Comparison of ENCODE assay signal across 8 mouse cellular contexts in the genomic region with DNA sequence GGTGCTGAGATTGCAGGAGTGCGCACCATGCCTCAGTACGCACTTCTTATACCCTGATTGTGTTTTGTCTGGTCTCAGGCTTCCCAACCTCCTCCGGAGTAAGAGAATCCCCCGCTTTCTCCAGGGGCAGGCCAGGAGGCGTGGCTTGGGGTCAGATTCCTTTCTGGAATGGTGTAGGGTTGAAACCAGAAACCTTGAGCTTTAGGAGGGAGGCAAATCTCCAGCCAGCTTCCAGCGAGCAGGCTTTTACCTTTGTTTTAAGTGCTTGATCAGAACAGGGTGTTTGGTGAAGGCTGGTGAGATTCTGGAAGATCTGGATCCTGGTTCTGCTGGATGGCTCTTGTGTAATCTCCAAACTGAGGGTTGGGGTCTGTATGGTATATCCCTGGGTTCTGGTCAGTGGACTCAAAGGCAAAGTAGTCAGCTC. TPM values are rescaled to one million over a fixed set of nuclear protein-coding genes. Genes with fewer than 3 reads are reported as not detected.
A peak's percentile ranks its signal among the peaks of the same experiment; 100 is the strongest.
DNase-seq lines count a peak whose midpoint lies in the region; ATAC-seq lines count a peak whose summit lies in the region.

No protein-coding gene starts in this region.

- H3K4me1 ChIP-seq in heart, embryonic 11.5 days (ENCODE audit: control insufficient read depth, insufficient read depth, low read length): peaks cover 17% of the 10 kb centered on the region
- peaks cover 34% of the 10 kb centered on the region for H3K4me1 ChIP-seq in hindbrain, embryonic 13.5 days (replicated peaks)
- peaks cover 13% of the 10 kb centered on the region for H3K4me1 ChIP-seq in midbrain, embryonic 11.5 days (ENCODE audit: control insufficient read depth, insufficient read depth, low read length)

- peak overlapping the region; percentile 56 for H3K4me2 ChIP-seq in heart, embryonic 11.5 days
- H3K4me2 ChIP-seq in hindbrain, embryonic 13.5 days: peak overlapping the region; percentile 19; the same call in 1 of the 2 replicates
- H3K4me2 ChIP-seq in midbrain, embryonic 11.5 days: no peak overlapping the region

- ATAC-seq in heart, embryonic 11.5 days (replicated peaks; ENCODE audit: insufficient number of reproducible peaks, low FRiP score, low TSS enrichment): peak; percentile 58; the same call in 1 of the 2 replicates
- no peak for ATAC-seq in hindbrain, embryonic 13.5 days (ENCODE audit: low FRiP score)
- ATAC-seq in midbrain, embryonic 11.5 days (ENCODE audit: low FRiP score): peak; percentile 36; the same call in 1 of the 2 replicates

- no peaks in the 10 kb centered on the region for H3K36me3 ChIP-seq in heart, embryonic 11.5 days (ENCODE audit: control insufficient read depth, insufficient read depth, low read length)
- H3K36me3 ChIP-seq in hindbrain, embryonic 13.5 days: peaks cover 7% of the 10 kb centered on the region
- H3K36me3 ChIP-seq in midbrain, embryonic 11.5 days (ENCODE audit: control insufficient read depth, insufficient read depth, low read length): no peaks in the 10 kb centered on the region

- H3K9ac ChIP-seq in heart, embryonic 11.5 days (ENCODE audit: low read depth, low read length): peak overlapping the region; percentile 43; the same call in 1 of the 2 replicates
- peak overlapping the region; percentile 3; the same call in 1 of the 2 replicates for H3K9ac ChIP-seq in hindbrain, embryonic 13.5 days
- peak overlapping the region; percentile 24; the same call in 1 of the 2 replicates for H3K9ac ChIP-seq in midbrain, embryonic 11.5 days (ENCODE audit: low read length)

- DNase-seq in heart, adult 9 months (ENCODE audit: low spot score in 2 of 2): no peak
- DNase-seq in embryo, embryonic 10.5 days (ENCODE audit: low spot score): peak; percentile 93
- DNase-seq in midbrain, embryonic 11.5 days (ENCODE audit: low spot score, missing footprints): peak; percentile 91
- DNase-seq in right cerebral cortex, postnatal 25 days: no peak
- DNase-seq in spleen, adult 12 weeks (ENCODE audit: low spot score): no peak
- DNase-seq in frontal cortex, adult 2 months (ENCODE audit: extremely low spot score in 1 of 2, low spot score in 1 of 2): no peak

- H3K9me3 ChIP-seq in heart, embryonic 11.5 days (replicated peaks; ENCODE audit: control insufficient read depth, low read length): no peaks in the 10 kb centered on the region
- H3K9me3 ChIP-seq in hindbrain, embryonic 13.5 days: no peaks in the 10 kb centered on the region
- no peaks in the 10 kb centered on the region for H3K9me3 ChIP-seq in midbrain, embryonic 11.5 days (ENCODE audit: control insufficient read depth, low read length)

- no peaks in the 10 kb centered on the region for H3K27me3 ChIP-seq in heart, embryonic 11.5 days (ENCODE audit: control insufficient read depth, insufficient read depth, low read length)
- no peaks in the 10 kb centered on the region for H3K27me3 ChIP-seq in hindbrain, embryonic 13.5 days
- no peaks in the 10 kb centered on the region for H3K27me3 ChIP-seq in midbrain, embryonic 11.5 days (ENCODE audit: control insufficient read depth, insufficient read depth, low read length)

- peak overlapping the region; percentile 10; the same call in 1 of the 2 replicates for H3K4me3 ChIP-seq in heart, embryonic 11.5 days (ENCODE audit: low read depth, low read length)
- H3K4me3 ChIP-seq in hindbrain, embryonic 13.5 days: no peak overlapping the region
- H3K4me3 ChIP-seq in midbrain, embryonic 11.5 days (ENCODE audit: low read depth, low read length): no peak overlapping the region

- peak overlapping the region; percentile 70 for H3K27ac ChIP-seq in heart, embryonic 11.5 days (ENCODE audit: low read depth, low read length)
- H3K27ac ChIP-seq in hindbrain, embryonic 13.5 days: peak overlapping the region; percentile 61
- H3K27ac ChIP-seq in midbrain, embryonic 11.5 days (ENCODE audit: low read depth, low read length): peak overlapping the region; percentile 63

- WGBS in heart, embryonic 11.5 days (ENCODE audit: insufficient replicate concordance): 7% methylated on average over 6 of the region's 6 CpGs
- 6% methylated on average over 6 of the region's 6 CpGs for WGBS in hindbrain, embryonic 13.5 days
- 7% methylated on average over 6 of the region's 6 CpGs for WGBS in midbrain, embryonic 11.5 days

RNA-seq across cellular contexts. Expression of a gene that starts 5.1 kb away (rescaled TPM):
- polyA plus RNA-seq in heart, embryonic 11.5 days (2014; fragmentation: Nextera tagmentation; extraction: Ambion mirVana): 6.2 and 6.9 TPM in 2 replicates
- polyA plus RNA-seq in hindbrain, embryonic 13.5 days (2015; fragmentation: Nextera tagmentation; extraction: Ambion mirVana): 18.7 and 20.4 TPM in 2 replicates
- polyA plus RNA-seq in midbrain, embryonic 11.5 days (2014; fragmentation: Nextera tagmentation; extraction: Ambion mirVana): 9.1 and 10.3 TPM in 2 replicates
- 65.2 and 67.0 TPM in 2 replicates for polyA plus RNA-seq in frontal cortex, adult 2 months (2012; rRNA removed)

RNA-seq across cellular contexts. Expression of a gene that starts 16.2 kb away (rescaled TPM):
- polyA plus RNA-seq in heart, embryonic 11.5 days (2014; fragmentation: Nextera tagmentation; extraction: Ambion mirVana): 0.17 and 0.25 TPM in 2 replicates
- polyA plus RNA-seq in hindbrain, embryonic 13.5 days (2015; fragmentation: Nextera tagmentation; extraction: Ambion mirVana): 49.5 and 50.6 TPM in 2 replicates
- polyA plus RNA-seq in midbrain, embryonic 11.5 days (2014; fragmentation: Nextera tagmentation; extraction: Ambion mirVana): 7.2 and 7.7 TPM in 2 replicates
- 74.6 and 90.4 TPM in 2 replicates for polyA plus RNA-seq in frontal cortex, adult 2 months (2012; rRNA removed)

RNA-seq across cellular contexts. Expression of a gene that starts 20.9 kb away (rescaled TPM):
- 0.54 and 0.63 TPM in 2 replicates for polyA plus RNA-seq in heart, embryonic 11.5 days (2014; fragmentation: Nextera tagmentation; extraction: Ambion mirVana)
- polyA plus RNA-seq in hindbrain, embryonic 13.5 days (2015; fragmentation: Nextera tagmentation; extraction: Ambion mirVana): 2.3 TPM in 2 replicates
- polyA plus RNA-seq in midbrain, embryonic 11.5 days (2014; fragmentation: Nextera tagmentation; extraction: Ambion mirVana): 1.1 and 1.2 TPM in 2 replicates
- polyA plus RNA-seq in frontal cortex, adult 2 months (2012; rRNA removed): 0.17 and 0.28 TPM in 2 replicates

RNA-seq across cellular contexts. Expression of a gene that starts 24.3 kb away (rescaled TPM):
- polyA plus RNA-seq in heart, embryonic 11.5 days (2014; fragmentation: Nextera tagmentation; extraction: Ambion mirVana): 141 and 158 TPM in 2 replicates
- 619 and 632 TPM in 2 replicates for polyA plus RNA-seq in hindbrain, embryonic 13.5 days (2015; fragmentation: Nextera tagmentation; extraction: Ambion mirVana)
- polyA plus RNA-seq in midbrain, embryonic 11.5 days (2014; fragmentation: Nextera tagmentation; extraction: Ambion mirVana): 306 and 332 TPM in 2 replicates
- polyA plus RNA-seq in frontal cortex, adult 2 months (2012; rRNA removed): 33.5 and 43.0 TPM in 2 replicates

RNA-seq across cellular contexts. Expression of a gene that starts 47.5 kb away (rescaled TPM):
- polyA plus RNA-seq in heart, embryonic 11.5 days (2014; fragmentation: Nextera tagmentation; extraction: Ambion mirVana): not detected in 2 replicates
- not detected in 2 replicates for polyA plus RNA-seq in hindbrain, embryonic 13.5 days (2015; fragmentation: Nextera tagmentation; extraction: Ambion mirVana)
- not detected in 2 replicates for polyA plus RNA-seq in midbrain, embryonic 11.5 days (2014; fragmentation: Nextera tagmentation; extraction: Ambion mirVana)
- not detected in 2 replicates for polyA plus RNA-seq in frontal cortex, adult 2 months (2012; rRNA removed)

Comparison
In these comparisons a context has a peak if more than half of its experiments do, and no peak if none do; other contexts are left out.
1. DNase-seq: peak in embryo, embryonic 10.5 days (single experiment) and midbrain, embryonic 11.5 days (single experiment); none in heart, adult 9 months (0 of 2), right cerebral cortex, postnatal 25 days (single experiment), spleen, adult 12 weeks (single experiment) and frontal cortex, adult 2 months (0 of 2).
2. Peak in every context shown above with its lines, with median percentiles within 50 percentile points of each other: H3K27ac ChIP-seq and H3K9ac ChIP-seq.